Mouse (Mus musculus) kidney, adult 18-20 months (tissue): ENCODE data around the gene Prkce.

Experiments
- DNase-seq: peaks from one replicate; pipeline ENCODE4 v3.0.0; 2021

The Prkce gene

DNA sequence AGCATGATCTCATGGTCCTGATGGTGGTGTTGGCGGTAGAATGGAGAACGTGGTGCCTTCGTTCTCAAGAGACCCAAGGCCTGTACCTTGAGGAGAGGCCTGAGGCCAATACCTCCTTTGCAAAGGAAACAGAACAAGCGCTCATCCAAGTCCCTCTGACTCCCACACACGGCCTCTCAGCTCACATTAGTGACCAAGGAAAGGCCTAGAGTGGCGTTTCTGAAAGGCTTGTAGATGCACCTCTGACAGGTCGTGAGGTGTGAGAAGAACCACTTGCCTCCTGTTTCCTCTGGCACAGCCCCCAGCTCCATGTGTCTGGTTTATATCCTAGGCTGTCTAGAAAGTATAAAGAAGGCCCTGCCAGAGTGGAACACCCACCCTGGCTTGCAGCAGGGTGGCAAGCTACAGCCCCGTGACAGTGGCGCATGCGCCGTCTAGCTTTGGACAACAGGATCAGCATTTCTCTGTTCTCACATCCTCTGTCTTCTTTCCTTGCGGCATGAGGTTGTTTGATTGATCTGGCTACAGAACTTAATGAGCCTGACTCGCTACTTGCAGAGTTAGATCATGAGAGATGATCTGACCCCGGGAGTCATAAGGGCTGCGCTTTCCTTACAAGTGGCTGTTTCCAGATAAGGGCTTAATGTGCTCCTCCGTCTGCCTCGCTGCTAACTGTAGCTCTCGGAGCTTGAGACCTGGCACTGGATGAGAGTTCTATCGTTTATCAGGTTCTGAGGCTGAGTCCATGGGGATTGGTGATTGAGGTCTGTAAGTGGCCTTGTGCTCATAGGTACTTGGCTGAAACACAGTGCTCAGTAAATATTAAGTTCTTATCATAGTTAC is 136.0 kb downstream of the Prkce start:
- no peak for DNase-seq

DNA sequence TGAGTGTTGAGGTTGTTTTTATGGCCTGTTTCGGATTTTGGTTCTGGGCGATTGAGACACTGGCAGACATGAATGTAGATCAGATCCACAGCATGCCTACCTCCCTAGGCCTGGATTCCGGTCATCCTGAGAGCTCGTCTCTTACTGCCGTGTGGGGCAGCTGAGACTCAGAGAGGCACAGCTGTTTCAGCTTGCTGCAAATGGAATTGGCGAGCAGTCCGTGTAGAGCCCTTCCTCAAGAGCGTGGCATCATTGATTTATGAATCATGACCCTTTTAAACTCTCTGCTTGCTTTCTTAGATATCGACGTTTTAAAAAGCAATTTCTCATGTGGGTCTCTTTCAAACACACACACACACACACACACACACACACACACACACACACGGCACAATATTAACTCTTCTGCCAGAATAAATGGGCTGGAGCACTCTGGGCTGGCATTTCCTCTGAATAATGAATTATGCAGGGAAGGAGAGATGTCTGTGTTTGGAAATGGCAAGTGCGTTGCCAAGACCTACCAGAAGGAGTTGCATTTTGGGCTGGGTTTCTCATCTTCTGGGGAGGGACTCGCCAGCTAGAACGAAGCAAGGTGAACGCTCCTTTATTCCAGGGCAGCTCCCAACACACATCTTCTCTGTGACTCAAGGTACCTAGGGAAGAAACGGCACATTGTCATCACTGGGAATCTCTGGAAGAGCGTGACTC is 137.5 kb downstream of the Prkce start:
- no peak for DNase-seq

DNA sequence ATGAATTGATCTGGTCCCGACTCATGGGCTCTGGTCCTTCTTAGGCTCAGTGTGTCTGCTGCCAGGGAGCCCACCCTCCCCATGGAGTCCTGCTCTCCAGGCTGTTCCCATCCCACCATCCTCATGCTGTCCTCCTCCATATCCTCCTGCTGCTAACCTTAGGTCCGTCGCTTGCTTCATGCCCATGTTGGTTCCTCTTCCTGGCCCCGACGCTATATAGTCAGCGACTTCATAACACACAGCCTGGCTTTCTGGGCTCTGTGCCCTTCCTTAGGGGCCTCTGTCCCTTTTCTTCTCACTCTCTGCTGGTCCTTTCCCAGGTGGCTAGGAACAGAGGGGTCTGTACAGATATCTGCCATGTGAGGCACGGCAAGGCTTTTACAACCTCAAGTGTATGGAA is 138.6 kb downstream of the Prkce start:
- no peak for DNase-seq

DNA sequence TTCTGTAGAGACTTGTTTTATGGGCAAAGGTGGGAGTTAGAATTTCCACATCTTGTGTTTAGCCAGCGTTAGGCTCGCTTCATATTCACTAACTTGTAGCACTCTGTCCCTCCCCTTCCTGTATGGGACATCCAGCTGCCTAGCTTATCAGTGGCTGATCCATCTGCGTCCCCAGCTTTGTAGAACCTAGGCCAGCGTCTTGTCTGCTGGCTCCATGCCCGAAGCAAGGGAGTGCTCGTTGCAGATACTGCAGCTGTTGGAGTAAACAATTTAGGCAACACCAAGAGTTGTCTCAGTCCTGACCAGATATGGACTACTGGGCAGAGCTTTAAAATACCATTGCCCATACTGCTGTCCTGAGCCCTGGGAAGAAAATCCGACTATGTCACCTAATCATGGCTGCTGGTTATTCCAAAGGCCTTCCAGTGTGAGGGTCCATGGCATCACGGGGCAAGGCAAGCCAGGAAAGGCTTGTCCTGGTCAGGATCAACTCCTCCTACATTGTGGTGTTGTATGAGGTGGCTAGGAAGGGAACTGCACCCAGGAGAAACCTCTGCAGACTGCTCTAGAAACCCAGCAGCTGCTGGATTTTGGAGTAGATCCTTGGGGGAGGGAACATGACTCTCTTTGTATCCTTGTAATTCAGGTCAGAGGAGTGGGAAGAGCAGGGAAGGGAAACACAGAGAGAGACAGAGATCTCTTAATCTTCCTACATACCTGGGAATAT is 146.0 kb downstream of the Prkce start:
- no peak for DNase-seq

DNA sequence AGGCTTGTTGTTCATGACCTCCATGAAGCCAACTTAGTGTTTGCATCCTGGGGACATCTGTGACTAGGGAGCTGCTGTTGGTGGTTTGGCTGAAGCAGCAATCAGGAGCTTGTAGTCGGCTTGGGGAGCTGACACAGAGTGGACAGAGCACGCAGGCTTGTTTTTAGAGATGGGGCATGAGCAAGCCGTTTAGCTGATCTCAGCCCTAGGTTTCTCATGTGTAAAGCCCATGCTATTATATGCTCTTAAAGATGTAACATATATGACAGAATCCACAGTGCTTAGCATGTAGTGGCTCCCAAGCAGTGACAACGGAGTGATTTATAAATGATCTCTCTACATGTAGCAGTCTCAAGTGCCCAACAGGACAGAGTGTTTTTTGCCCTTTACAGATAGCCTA is 148.3 kb downstream of the Prkce start:
- DNase-seq = no peak

DNA sequence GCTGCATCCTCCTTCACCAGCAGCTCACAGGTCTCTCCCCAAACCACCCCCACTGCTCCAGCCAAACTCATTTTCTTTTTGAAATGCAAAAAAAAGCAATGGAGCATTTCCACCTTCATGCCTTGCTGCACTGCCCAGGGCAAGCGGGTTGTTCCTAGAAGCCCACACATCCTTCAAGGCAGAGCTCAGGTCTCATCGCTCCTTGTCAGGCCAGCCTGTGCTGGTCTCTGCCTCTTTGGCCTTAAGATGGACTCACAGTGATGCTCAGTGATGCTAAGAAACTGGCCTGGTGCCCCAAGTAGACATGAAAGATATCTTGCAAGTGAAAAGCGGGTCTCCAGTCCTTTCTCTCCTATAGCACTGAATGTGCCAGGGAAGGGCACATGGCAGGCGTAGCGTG is 149.2 kb downstream of the Prkce start:
- DNase-seq = no peak

DNA sequence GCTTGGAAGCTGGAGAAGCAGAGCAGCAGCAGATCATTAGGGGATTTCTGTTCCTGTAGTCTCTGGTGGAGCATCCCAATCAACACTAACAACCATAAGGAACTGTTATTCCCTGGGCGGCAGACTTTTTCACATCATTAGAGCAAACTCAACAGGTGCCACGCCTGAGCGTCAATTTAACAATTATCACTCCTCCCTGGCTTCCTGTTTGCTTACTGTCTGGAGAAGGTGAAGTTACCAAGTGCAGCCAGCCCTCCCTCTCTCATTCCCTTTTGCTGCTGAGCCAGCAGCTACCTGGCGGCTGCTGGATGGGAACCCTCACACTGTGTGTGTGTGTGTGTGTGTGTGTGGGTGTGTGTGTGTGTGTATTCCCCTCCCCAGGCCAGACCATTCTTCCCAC is 149.6 kb downstream of the Prkce start:
- no peak for DNase-seq

DNA sequence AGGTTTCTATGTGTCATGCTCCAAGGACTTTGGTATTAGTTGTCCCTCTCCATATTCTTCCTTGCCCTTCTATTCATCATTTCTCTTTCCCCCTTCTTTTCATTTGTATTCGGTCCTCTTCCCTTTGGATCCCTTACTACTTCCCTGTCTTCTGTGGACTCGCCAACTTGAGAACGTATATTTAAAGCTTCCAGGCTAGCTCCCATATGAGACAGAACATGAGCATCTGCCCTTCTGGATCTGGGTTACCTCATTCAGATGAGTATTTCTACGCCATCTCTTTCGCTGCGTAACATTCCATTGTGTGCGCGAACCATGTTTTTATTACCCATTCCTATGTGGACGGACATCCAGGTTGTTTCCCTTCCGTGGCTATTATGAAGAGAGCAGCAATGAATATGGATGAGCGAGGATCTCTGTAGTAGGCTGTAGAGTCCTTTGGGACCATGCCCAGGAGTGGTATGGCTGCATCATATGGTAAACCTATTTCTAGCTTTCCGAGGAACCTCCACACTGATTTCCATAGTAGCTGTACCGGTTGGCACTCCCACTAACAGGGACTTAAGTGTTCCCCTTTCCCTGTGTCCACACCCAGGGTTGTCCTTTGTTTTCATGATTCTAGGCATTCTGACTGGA is 152.5 kb downstream of the Prkce start:
- DNase-seq = no peak

DNA sequence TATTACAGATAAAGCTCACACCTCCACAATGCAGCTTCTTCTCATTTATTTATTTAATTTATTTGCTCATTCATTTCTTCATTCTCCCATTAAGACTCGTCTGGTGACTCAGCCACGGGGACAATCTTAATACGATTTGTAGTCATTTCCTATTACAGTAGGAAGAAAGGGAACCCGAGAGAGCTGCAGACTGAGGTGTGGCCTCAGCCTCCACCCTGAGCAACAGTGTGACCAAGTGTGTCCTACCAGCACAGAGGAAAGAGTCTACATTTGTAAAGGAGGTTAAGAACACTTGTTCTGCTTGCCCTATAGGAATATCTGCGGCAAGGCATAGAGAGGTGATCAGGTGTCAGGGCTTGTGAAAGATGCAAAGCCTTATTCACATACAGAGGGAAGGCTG is 155.3 kb downstream of the Prkce start:
- no peak for DNase-seq

DNA sequence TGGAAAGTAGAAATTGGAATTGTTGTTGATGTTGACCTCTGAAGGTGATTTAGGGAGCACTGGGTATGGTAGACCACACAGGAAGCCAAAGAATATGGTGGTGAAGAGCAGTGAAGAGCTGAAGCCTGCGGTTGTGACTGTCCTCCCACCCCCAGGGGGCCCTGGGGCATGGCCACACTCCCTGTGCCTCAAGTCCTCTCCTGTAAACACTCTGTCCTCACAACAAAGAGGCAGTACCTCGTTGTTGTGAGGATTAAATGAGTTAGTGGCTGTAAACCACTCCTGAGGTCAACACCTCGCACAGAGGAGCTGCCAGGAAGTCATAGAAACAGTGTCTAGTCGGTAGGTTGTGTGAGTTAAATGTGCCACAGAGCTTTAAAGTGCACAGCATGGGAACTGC is 155.7 kb downstream of the Prkce start:
- no peak for DNase-seq

DNA sequence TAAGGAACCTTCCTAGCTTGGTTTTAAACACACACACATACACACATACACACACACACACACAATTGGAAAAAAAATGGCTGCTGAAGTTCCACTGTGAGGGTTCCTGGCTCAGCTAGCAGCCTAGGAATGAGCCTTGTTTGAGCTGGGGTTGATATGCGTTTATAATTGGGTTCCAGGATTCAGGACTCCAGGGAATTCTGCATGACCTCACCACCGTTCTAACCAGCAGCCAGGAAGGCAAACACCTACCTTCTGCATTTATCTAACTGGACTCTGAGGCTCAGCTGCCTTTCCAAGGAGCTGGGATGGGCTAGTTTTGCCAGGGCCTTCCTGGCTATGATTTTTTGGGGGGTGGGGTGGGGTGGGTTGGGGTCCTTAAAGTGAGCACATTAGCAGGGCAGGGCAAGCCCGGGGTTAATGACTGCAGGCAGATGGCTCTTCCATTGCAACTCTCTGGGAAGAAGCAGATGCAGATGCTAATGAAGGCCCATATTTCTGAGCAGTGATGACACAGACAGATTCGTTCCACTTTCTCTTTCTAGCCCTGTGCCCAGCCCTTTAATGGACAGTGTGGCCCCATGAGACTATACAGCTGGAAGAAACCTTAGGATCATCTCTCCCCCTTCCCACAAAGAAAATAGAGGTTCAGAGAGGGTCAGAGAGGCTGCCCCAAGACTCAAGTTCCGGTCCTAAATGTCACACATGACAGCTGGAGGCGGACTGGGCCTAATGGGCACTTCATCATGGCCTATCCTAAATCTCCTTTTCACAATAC is 156.5 kb downstream of the Prkce start:
- no peak for DNase-seq

DNA sequence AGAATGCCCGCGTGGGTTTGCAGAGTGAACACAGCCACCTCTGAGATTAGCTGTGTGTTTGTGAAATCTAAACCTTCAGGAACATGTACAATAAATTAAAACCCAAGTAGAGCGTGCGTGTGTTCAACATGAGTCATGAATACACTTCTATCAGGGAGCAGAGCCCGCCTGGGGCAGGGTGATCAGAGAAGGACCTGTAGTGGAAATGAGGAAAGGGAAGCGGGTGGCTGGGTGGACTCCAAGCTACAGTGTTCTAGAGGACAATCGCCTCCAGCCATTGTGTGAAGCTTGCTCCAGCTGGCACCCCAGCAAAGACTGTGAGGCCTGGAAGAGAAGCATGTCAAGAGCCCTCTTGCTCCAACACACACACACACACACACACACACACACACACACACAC is 157.2 kb downstream of the Prkce start:
- no peak for DNase-seq

DNA sequence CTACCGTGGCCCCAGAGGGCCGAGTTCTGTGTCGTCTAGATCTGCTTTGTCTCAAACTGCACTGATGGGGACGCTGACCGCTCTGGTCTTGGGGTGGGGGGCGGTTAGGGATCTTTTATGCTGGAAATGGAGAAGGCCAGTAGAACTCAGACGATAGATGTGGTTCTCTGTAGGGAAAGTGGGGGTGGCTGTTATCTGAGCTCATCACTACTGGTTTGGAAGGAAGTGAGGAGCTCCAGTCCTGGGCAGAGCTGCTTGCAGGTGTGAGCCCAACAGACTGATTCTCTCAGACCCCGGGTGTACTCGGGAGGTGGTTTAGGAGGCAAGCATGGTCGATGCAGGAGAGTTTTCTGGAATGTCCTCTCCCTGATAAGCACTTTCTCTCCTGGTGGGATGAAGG is 157.7 kb downstream of the Prkce start:
- DNase-seq = no peak

DNA sequence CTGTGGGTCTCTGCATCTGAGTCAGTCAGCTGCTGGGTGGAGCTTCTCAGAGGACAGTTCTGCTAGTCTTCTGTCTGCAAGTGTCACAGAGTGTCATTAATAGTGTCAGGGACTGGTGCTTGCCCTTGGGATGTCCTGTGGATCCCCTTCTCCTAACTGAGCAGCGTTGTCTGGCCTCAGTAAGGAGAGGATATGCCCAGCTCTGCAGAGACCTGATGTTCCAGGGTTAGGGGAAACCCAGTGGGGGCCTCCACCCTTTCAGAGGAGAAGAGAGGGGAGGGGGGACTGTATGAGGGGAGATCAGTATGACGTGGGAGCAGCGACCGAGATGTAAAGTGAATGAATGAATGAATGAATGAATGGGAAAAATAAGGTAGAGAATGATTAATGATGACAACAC is 160.4 kb downstream of the Prkce start:
- no peak for DNase-seq

DNA sequence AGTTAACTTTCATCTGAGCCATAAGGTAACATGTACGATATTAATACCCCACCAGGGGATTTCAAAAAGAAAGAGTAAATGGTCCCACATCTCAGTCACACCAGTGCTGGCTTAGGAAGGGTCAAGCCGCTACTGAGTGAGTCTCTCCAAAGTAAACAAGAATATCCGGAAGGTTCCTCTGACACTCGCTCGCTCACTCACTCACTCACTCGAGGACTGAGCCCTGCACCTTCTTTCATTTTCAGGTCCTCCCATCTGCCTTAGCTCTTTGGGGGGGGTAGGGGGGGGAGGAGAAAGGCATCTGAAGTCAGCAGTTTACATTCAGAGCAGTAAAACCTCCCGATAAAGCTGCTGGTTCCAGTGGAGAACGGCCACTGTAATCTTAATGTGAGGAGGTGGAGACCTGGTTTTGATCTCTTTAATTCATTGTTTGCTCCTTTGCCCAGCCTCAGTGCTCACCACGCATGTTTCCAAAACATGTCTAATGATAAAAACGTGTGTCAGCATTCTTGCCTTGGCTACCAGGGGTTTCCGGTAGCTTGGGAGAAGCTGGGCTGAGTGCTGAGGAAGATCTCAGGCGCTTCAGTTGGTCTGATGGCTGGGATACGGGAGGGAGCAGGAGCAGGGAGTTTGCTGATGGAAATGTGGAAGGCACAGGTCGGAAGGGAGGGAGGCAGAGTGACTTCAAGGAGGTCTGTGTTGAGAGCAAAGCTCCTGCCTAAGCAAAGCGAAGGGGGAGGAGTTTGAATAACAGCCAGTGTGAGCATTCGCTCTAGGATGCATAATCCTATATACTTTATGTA is 161.9 kb downstream of the Prkce start:
- no peak for DNase-seq

DNA sequence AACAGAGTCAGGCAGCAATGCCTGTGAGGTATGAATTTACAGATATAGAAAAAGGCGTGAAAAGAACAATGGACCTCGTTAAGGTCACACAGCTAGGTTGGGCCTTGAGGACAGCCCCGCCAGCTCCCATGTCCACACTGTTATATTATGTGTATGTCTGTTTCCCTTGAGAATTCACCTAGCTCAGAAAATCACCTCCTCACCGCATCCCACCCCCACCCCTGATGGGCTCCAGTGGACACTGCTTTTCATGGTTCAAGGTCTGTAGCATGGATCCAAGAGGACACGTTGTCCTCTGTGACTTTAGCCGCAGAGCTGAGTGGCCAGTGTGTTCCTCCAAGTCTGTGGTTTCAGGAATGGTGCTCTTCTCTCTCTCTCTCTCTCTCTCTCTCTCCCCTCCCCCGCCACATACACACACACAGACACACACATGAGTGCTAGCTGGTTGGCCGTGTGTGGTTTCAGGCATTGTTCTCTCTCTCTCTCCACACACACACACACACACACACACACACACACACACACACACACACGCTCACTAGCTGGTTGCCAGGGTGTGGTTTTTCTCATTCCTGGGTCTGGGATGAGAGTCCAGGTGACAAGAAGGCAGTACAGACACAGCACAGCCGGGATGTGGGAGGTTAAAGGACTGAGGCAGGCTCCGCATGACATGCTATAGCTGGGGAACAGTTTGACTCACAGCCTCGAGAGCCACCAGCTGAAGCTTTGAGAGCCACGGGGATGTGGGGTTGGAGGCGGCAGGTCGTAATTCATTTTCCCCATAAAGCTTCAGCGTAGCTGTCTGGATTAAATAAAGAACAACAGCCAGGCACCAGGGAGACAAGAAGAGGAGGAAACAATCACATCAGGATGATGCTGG is 162.7 kb downstream of the Prkce start:
- no peak for DNase-seq

DNA sequence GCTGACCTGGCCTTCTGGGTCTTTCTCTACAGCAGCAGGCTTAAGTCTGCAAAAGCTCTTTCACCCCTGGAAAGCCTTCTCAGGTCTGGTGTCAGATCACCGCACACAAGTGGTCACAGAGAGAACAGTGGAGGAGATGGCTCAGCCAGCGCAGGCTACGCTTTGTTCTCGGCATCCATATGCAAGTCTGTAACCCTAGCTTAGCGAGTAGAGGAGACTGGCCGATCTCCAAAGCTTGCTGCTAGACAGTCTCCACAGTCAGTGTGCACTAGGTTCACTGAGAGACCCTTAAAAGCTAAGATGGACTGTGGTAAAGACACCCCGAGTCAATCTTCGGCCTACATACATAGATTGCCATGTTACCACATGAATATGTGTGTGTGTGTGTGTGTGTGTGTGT is 164.2 kb downstream of the Prkce start:
- DNase-seq = no peak

DNA sequence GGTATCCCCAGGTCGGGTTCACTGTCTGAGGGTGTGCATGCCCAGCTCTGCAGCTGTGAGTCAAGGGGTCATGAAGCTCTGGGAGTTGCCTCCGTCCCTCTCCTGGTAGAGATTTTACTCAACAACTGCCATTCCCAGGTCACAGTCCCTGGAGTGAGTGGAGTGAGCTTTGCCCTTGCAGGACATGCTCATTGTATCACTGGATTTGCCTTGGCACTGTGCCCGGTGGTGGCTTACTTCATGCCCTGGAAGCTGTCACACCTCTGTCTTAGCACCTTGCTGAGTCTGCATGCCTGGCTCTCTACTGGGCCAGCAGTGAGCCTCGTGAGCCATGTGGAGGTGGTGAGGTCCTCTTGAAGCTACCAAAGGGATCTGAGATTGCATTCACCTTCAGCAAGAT is 167.4 kb downstream of the Prkce start:
- peak; percentile 79 for DNase-seq

DNA sequence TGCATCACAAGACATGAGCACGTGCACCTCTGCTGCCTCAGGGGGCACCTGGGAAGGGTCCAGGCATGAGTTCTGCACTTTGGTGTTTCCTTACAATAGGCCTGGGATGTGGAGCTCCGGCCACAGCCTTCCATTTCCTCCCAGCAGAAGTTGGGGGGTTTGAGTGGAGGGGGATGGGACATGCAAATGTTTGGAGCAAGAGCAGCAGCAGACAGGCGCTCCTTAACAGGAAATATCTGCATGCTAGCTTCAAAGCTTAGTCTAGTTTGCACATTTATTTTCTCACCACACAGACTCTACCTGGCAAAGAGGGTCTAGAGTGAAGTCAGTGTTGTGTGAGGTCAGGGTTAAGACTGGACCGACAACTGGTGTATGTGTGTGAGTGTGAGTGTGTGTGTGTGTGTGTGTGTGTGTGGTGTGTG is 169.1 kb downstream of the Prkce start:
- no peak for DNase-seq

DNA sequence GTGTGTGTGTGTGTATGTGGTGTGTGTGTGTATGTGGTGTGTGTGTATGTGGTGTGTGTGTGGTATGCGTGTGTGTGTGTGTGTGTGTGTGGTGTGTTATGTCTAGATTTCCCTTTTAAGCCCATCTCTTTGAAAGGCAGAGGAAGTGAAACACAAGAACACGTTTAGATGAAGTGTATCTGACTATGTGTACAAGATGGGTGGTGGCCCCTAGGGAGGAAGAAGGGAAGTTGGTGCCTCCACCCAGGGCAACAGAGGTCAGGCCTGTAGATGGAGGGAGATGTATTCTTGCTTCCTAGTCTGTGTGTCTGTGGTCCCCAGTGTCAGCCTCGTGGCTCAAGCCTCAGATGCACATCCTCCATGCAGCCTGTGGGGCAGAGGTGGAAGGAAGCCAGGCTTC is 169.5 kb downstream of the Prkce start:
- DNase-seq = peak; percentile 36

DNA sequence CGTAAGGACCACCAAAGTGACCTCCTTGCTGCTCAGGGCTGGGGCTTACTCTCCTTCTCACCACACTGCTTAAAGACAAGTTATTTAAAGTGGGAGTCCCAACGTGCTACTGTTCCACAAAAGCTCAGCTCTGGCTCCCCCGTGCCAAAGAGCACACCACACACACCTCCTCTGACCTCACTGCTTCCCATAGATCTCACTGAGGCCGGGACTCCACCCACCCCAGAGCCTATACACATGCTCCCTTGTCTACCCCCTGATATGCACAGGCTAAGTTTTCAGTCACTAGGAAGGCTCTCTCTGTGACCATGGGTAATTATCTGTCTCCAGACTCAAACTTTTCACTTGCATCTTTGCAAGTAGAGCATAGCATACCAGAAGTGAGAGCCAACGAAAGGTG is 170.7 kb downstream of the Prkce start:
- DNase-seq = no peak
